Mouse (Mus musculus) kidney, postnatal 14 days (tissue): Measurements from ENCODE around the gene Camta1.
A peak's percentile ranks its signal among the peaks of the same experiment; 100 is the strongest.

ENCODE experiments used
- DNase-seq: peaks from one replicate; pipeline ENCODE4 v3.0.0; 2022; ENCODE audit warnings: mixed read lengths

Gene Camta1

GRCm38 (mm10) chr4:151138586-151138985 lies 723.1 kb downstream of the Camta1 start:
- no peak for DNase-seq

GRCm38 (mm10) chr4:151138135-151138534 lies 723.5 kb downstream of the Camta1 start:
- peak; percentile 20 for DNase-seq

- no peak for DNase-seq
Observed at GRCm38 (mm10) chr4:151137701-151138100, 724.0 kb downstream of the Camta1 start.

GRCm38 (mm10) chr4:151135491-151135890 lies 726.2 kb downstream of the Camta1 start:
- no peak for DNase-seq

GRCm38 (mm10) chr4:151133760-151134159 lies 727.9 kb downstream of the Camta1 start:
- DNase-seq, result no peak

- no peak for DNase-seq
Observed at GRCm38 (mm10) chr4:151132493-151132892, 729.2 kb downstream of the Camta1 start.

GRCm38 (mm10) chr4:151130756-151131490 lies 730.8 kb downstream of the Camta1 start:
- no peak for DNase-seq

GRCm38 (mm10) chr4:151129725-151130557 lies 731.7 kb downstream of the Camta1 start:
- DNase-seq, result no peak

- DNase-seq, result peak; percentile 45
Observed at GRCm38 (mm10) chr4:151128641-151129541, 732.8 kb downstream of the Camta1 start.

- no peak for DNase-seq
Observed at GRCm38 (mm10) chr4:151127636-151128548, 733.8 kb downstream of the Camta1 start.

- no peak for DNase-seq
Observed at GRCm38 (mm10) chr4:151118883-151119282, 742.8 kb downstream of the Camta1 start.

- DNase-seq, result no peak
Observed at GRCm38 (mm10) chr4:151114574-151114973, 747.1 kb downstream of the Camta1 start.

- no peak for DNase-seq
Observed at GRCm38 (mm10) chr4:151111226-151111625, 750.5 kb downstream of the Camta1 start.

- no peak for DNase-seq
Observed at GRCm38 (mm10) chr4:151108834-151109241, 752.8 kb downstream of the Camta1 start.

- DNase-seq, result peak; percentile 91
Observed at GRCm38 (mm10) chr4:151108028-151108771, 753.5 kb downstream of the Camta1 start.

GRCm38 (mm10) chr4:151107131-151108001 lies 754.3 kb downstream of the Camta1 start:
- peak; percentile 6 for DNase-seq

GRCm38 (mm10) chr4:151106468-151106867 lies 755.2 kb downstream of the Camta1 start:
- DNase-seq, result no peak

- DNase-seq, result no peak
Observed at GRCm38 (mm10) chr4:151105886-151106285, 755.8 kb downstream of the Camta1 start.

GRCm38 (mm10) chr4:151104147-151104546 lies 757.5 kb downstream of the Camta1 start:
- DNase-seq, result no peak

GRCm38 (mm10) chr4:151103646-151104045 lies 758.0 kb downstream of the Camta1 start:
- DNase-seq, result no peak
